Mouse (Mus musculus): ENCODE results near the gene Notch3.
"Not testable (repeated sequence)": the region's sequence is repeated elsewhere in the genome, so short reads cannot be mapped to it uniquely, and the experiment has no call there.

Gene Notch3

GRCm38 (mm10) chr17:32118484-32118883, 48.2 kb downstream of the Notch3 start:
- no peak for DNase-seq (ENCODE audit: low read depth, low spot score)

DNA sequence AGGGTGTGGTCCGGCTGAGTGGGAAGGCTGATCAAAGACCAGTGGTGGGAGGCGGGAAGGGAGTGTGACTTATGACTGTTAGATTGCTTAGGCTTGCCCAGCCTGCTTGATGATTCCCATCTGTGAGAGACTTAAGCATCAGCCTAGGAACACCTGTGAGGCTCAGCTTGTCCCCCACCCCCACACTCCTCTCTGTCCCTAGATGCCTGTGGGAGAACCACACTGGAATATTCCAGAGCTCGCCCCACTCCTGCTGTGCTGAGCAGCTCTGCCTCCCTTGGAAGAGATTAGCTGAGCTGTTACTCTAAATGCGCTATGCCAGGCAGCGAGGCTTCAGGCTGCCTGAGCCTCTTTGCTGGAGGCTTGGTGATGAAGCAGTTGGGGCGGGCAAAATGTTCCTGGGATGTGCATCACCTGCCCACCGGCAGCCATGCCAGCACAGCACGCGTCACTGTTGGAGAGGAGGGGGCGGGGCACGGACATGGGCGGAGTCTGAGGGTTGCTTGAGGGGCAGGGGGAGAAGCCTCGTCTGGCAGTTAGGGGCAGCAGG, 48.7 kb downstream of the Notch3 start:
- DNase-seq (ENCODE audit: low read depth, low spot score) = peak; percentile 76

DNA sequence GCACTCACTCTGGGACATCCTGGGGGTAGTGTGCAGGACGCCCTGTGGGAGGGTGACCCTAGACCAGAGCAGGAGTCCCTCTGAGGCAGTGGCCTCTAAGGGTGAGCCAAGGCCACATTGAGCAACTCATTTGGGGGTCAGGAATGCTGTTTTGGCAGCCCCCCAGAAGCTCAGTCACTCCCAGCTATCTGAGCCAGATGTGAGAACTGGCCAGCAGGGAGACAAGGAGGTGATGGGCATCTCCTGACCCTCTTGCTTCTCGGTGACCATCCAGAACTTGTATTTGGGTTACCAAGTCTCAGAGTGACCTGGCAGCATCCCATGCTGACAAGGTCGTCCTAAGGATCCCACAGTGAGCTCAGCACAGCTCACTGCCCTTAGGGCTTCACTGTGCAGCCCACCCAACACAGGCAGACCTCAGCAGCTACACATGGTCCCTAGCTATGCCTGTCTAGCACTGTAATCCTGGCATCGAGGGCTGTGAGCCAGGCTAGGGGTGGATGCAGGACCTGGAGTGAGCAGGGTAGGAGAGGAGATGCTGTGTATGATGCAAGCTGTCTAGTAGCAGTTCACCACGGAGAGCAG, 49.3 kb downstream of the Notch3 start:
- no peak for DNase-seq (ENCODE audit: low read depth, low spot score)

DNA sequence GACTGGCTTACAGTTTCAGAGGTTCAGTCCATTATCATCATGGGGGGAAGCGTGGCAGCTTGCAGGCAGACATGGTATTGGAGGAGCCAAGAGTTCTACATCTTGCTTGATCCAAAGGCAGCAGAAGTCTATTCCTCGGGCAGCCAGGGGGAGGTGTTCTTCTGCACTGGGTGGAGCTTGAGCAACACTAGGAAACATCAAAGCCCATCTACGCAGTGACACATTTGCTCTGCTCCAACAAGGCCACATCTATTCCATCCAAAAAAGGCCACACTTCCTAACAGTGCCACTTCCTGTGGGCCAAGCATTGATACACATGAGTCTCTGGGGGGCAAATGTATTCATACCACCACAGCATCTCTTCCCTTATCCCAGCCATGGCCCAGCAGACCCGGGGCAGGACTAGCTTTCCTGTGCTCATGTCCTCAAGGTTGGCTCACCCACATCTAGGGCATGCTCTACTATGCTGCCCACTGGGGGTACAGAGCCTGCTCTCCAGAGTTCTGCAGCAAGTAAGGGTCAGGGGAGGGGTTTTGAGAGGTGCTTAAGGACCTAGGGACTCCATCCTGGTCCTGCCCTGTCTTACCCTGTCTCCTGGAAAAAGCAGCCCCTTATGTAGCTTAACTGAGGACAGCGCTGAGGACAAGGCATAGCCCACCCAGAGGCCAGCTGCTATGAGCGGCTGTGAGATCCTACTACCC, 49.9 kb downstream of the Notch3 start:
- no peak for DNase-seq (ENCODE audit: low read depth, low spot score)

DNA sequence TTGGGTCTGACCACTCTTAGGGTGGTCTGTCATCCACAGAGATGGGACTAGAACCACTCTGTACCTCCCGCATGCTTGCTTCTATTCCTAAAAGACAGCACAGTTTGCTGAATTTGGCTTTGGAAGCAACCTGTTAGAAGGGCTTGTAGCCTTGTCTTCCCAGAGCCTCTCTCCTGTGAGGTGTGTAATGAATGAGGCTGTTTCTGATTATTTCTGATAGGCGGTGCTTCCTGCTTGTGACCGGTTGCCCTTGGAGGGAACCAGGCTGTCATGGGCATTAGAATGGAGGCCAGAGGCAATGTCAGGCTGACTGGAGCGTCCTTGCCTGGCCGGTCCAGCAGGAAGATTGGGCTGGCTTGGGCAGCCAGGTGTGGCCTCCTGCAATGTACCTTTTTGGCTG, 52.2 kb downstream of the Notch3 start:
- not testable (repeated sequence) for DNase-seq (ENCODE audit: low read depth, low spot score)

DNA sequence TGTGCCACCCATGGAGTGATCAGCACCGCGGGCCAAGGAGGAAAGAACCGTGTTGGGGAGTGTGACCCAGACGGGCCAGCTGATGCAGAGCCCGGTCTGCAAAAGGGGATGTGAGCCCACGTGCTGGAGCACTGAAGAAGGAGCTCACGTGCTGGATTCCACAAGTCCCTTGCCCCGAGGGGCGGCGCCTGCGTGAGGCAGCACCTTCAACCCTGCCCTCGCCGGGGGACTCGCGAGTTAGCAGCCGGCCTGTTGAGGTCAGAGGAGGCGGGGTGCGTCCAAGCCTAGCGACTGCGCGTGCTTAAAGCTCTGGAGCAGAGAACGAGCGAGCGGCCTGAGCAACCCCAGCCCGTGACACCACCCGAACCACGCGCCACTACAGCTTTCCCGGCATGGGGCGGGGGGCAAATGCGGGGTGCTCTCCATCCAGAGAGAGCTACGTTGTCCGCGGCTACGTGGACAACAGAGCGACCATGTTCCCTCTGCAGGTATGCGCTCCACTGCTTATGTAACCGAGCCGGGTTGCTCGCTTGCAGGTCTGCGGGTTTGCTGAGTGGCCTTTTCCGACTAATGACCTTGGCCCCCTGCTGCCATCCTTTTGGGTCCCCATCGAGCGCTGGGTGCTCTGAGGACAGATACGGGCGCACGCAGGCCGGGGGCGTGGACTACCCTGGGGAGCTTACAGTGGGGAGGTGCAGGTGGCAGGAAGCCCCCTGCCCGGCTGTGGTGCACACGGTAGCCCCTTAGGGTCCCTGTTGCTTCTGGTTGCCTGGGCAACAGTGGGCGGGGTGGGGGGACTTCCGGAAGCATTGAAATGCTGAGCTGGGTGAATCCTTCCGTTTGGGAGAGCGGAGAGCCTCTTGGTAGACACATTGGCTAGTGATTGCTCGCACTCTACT, 52.9 kb downstream of the Notch3 start:
- peak; percentile 87 for DNase-seq (ENCODE audit: low read depth, low spot score)

GRCm38 (mm10) chr17:32113255-32113522, 53.5 kb downstream of the Notch3 start:
- peak; percentile 73 for DNase-seq (ENCODE audit: low read depth, low spot score)

GRCm38 (mm10) chr17:32112434-32113254, 54.0 kb downstream of the Notch3 start:
- no peak for DNase-seq (ENCODE audit: low read depth, low spot score)

DNA sequence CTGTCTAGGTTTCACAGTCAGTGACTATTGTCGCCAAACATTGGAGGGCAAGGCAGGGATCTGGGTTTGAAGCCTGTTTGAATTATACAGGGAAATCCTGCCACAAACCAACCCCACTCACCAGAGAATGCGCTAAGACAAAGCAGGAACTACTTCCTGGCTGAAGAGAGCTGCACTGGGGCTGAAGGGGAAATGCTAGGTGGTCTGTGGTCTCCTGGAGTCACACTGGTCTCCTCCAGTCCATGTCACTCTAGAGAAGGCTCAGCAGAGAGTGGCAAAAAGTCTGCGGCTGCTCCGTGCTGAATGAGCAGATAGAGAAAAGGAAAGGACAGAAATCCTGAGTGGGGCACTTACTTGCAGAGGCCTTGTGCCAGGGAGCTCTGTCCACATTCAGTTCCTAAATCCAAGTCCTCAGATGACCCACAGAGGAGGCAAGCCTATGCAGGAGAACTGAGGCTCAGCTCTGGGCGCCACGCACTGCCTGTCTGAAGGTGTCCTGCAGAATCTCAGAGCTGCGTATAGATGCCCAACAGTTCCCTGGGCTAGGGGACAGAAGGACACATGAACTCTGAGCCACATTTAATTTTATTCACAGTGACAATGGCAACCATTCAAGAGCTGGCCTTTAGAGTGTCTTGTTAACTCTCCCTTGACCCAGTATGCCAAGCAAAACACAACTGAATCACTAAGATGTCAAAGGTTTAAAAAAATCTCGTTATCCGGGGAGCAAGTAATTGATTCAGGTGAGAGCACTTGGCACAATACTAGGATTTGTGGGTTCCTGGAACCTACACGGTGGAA, 55.5 kb downstream of the Notch3 start:
- no peak for DNase-seq (ENCODE audit: low read depth, low spot score)

GRCm38 (mm10) chr17:32110424-32110823, 56.2 kb downstream of the Notch3 start:
- DNase-seq (ENCODE audit: low read depth, low spot score) = no peak

DNA sequence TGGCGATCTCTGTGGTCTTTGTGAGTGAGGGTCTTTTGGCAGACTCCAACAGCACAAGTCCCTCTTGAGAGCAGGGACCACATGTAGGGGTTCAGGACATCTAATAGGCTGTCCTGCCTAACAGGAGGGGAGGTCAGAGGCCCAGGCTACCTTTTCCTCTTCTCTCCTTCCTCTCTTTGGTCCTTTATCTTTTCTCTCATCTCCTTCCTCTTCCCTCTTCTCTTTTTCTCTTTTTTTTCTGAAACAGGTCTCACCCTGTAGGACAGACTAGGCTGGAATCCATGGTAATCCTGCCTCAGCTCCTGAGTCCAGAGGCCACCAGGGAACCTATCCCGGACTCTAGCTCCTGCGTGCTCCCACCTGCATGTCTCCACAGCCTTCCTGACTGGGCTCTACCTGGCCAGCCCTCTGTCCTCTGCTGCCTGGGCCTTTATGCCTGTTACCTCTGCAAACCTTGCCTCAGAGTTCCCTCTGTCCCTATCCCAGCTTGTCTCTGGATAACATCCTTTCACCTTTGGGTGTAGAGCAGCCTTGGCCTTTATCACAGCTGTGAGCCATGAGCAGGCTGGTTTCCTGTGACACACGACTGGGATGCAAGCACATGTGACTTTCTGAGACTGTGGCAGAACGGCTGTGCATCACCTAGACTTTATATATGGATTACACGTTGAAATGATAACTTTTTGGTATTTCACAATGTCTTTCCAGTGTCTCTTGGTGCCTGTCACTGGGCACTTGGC, 57.3 kb downstream of the Notch3 start:
- DNase-seq (ENCODE audit: low read depth, low spot score) = no peak

DNA sequence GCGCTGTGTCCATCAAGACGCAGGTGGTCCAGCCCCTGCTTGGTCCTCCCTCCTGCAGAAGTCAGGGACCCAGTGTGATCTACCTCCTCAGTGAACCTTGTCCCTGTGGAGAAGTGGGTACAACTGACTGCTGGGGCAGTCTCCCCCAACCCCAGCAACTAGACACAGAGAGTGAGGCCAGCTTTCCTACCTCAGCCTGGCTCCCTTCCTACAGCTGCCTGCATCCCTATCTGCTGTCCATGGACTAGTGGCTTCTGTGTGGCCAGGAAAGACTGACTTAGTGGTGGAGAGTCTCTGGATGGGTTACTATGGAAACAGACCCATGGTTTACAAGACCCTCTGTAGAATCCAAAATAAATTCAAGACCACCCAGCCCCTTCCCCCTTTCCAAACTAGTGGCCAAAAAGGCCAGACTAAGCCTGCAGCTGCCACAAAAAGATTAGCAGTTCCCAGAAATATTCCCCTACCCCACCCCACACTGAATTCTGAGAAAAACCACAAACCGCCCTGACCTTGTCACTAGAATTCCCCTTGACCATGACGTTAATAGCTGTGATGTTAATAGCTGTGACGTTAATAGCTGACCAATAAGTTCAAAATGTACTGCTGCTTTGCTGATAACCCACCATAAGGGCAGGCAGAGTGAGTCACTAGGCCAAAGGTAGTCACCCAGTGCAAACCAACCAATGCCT, 58.2 kb downstream of the Notch3 start:
- not testable (repeated sequence) for DNase-seq (ENCODE audit: low read depth, low spot score)

- no peak for DNase-seq (ENCODE audit: low read depth, low spot score)
These were observed 58.8 kb downstream of the Notch3 start for GRCm38 (mm10) chr17:32107877-32108276.

- DNase-seq (ENCODE audit: low read depth, low spot score) = no peak
These were observed 60.3 kb downstream of the Notch3 start for GRCm38 (mm10) chr17:32106358-32106757.

DNA sequence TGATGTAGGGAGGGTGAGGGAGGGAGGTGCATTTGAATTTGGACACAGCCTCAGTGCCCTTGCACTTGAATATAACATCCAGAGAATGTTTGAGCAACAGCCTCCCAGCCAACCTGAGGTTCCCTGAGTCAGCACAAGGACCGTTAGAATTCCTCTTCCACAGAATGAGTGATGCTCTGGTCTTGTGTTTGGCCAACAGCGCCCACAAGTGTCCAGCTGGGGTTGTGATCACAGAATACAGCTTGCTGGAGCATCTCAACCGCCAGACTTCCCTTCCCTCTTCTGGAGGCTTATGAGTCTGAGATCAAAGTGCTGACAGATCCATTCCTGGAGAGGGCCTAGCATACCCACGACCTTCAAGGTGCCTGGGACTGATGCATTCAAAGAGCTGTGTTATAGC, 63.6 kb downstream of the Notch3 start:
- DNase-seq (ENCODE audit: low read depth, low spot score) = peak; percentile 43

DNA sequence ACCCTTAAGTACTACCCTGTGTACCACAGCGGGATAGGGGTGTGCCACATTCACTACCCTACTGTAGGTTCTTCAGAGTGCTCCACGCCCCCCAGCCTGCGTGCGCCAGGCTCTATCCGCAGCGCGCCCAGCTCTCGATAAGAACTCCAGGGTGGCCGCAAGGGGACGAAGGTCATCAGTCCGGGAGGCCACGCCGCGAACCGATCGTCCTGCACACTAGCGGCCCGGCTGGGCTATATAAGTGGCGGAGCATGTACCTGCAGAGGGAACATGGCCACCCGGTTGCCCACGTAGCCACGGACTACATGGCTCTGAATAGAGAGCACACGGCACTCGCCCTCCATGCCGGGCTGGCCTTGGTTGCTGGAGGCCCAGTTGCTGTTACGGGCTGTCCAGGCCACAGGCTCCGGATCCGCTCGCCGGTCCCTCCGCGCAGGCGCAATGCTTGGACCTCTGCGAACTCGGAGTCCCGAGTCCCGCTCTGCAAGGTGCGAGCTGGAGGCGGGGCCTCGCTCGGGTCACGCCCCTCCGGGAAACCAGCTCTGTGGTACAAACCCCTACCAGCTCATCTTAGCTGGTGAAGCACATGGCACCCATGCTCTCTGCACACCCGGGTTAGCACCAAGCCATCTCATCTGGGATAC, 66.6 kb downstream of the Notch3 start:
- DNase-seq (ENCODE audit: low read depth, low spot score) = peak; percentile 81

GRCm38 (mm10) chr17:32099574-32099942, 67.1 kb downstream of the Notch3 start:
- DNase-seq (ENCODE audit: low read depth, low spot score) = no peak

DNA sequence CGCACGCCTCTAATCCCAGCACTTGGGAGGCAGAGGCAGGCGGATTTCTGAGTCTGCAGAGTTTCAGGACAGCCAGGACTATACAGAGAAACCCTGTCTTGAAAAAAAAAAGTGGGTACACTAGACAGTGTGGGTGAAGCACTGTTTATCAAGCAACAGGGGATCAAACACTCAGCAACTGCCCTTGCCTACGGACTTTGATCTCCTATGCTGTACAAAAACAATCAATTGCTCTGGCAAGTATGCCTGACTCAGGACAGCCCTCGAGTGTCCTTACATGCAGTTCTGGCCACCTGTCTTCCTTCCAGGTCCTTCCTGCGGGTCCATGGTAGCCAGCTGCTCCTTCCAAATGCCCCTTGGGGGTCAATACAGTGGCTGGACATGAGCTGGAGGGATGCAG, 67.7 kb downstream of the Notch3 start:
- DNase-seq (ENCODE audit: low read depth, low spot score) = not testable (repeated sequence)

DNA sequence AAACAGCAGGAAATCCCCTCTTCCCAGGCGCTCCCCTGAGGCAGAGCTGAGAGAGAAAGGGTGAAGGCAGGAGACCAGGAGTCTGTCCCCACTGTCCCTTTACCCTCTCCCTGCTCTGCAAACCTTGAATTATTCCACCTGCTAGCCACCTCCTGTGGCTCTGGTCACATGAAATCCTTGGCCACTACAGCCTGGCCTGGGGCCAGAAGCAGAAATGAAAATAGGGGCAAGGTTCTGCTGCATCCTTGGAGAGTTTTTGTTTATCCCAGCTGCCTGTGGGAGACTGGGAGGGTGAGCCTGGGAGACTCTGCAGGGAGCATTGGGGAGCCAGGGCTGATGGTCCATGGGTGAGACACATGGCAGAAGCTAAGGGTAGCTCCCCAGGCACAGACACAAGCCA, 69.0 kb downstream of the Notch3 start:
- no peak for DNase-seq (ENCODE audit: low read depth, low spot score)
